Mouse (Mus musculus) C2C12 (cell line): ENCODE measurements around the gene L3mbtl4.

Experiments used
- CTCF ChIP-seq: IDR thresholded peaks from one replicate; pipeline ENCODE4 v1.5.1; 2011; ENCODE audit not compliant: control insufficient read depth, insufficient read depth, insufficient read length
- MAX ChIP-seq: IDR thresholded peaks from one replicate; pipeline ENCODE4 v1.6.1; 2011; ENCODE audit warnings: mild to moderate bottlenecking, control low read depth
- MYOD1 ChIP-seq: IDR thresholded peaks from one replicate; pipeline ENCODE4 v1.6.1; 2011; ENCODE audit warnings: low read depth; ENCODE audit not compliant: control insufficient read depth, insufficient read length
- USF1 ChIP-seq: IDR thresholded peaks from one replicate; pipeline ENCODE4 v1.6.1; 2011; ENCODE audit warnings: low read depth, mild to moderate bottlenecking, control low read depth, moderate library complexity

GRCm38 (mm10) chr17:68759978-68760377, 486.4 kb downstream of the L3mbtl4 start:
- TF ChIP-seq CTCF (no peak), MAX (no peak), MYOD1 (no peak), USF1 (no peak)
